Mouse (Mus musculus) left cerebral cortex, postnatal 4 days (tissue): ENCODE measurements at regions not wholly inside any gene's neighbourhood (a gene's known extent, or its start where the extent isn't known, plus 50 kb on each side); places are given as distances from the start of the nearest gene placed in this dataset.
"Not testable (repeated sequence)": the region's sequence is repeated elsewhere in the genome, so short reads cannot be mapped to it uniquely, and the experiment has no call there.

Source experiments
- DNase-seq: peaks from one replicate; pipeline ENCODE4 v3.0.0-alpha.2; 2022
- intact Hi-C: fragments of 180-260 bp; cut with DNase I; formaldehyde crosslinking; loops from one replicate; pipeline ENCODE4 v1.15.1; 2025

DNA sequence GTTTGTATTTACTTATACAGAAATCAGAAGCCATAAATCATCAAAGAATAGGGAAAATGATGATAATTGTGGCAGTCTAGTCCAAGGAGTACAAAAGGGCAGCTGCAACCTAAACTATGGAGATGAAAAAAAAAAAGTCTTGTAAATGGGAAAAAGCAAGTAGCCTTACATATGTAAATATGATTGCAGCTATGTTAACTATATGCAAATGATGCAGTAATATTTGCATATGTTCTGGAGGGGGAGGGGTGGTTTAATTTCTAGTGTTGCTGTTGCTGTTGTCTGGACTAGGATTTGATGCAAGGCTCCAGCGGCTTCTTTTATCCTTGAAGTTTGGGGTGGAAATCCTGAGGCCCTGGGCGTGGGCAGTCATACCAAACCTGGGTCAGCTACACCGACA is 163.0 kb downstream of the Ankrd50 start:
- intact Hi-C loops: no loop called here
- DNase-seq: no peak

DNA sequence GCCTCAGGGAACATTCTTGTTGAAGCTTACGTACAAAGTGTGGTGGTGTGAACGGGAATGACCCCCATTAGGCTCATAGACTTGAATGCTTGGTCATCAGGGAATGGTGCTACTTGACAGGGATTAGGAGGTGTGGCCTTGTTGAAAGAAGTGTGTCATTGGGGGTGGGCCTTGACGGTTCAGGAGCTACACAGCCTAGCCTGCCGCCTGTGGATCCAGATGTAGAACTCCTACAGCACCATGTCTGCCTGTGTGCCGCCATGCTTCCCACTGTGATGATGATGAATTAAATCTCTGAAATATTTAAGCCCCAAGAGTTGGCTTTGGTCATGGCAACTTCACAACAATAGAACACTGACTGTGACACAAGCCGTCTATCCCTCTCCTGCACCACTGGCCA is 163.6 kb downstream of the Ankrd50 start:
- intact Hi-C loops: no loop called here
- DNase-seq: no peak

DNA sequence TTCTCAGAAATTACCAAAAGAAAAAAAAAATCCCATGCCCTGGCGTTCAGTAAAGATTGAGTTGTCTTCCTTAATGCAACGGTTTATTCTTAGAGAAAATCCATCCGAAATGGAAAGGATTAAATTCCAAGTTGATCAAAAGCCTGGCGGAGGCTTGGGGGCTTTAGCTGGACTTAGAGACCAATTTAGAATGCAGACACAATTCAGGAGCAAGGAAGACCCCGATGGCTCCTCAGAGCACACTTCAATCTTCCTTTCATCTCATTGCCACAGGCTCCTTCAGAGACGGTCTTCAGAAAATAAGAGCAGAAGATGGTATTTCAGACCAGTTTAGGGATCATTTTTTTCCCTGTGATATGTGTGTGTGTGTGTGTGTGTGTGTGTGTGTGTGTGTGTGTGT is 171.8 kb downstream of the Ankrd50 start:
- intact Hi-C loops: no loop called here
- no peak for DNase-seq

DNA sequence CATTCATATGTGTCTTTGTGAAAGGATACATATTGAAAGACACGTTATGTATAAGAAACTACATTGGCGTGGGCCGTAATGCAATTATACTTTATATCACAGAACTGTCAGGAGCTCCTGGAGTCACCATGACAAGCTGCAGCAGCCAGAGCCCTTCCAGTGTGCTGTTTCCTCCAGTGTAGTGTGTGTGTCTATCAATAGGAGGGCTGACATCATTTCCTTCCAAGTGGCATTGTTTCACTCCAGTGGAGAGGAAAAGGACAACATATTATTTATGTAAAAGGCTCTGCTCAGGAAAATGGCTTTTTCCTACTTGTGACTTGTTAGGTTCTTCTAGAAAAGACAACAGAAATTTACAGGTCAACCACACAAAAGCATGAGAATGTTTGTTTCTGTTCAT is 172.5 kb downstream of the Ankrd50 start:
- intact Hi-C loops: no loop called here
- no peak for DNase-seq

DNA sequence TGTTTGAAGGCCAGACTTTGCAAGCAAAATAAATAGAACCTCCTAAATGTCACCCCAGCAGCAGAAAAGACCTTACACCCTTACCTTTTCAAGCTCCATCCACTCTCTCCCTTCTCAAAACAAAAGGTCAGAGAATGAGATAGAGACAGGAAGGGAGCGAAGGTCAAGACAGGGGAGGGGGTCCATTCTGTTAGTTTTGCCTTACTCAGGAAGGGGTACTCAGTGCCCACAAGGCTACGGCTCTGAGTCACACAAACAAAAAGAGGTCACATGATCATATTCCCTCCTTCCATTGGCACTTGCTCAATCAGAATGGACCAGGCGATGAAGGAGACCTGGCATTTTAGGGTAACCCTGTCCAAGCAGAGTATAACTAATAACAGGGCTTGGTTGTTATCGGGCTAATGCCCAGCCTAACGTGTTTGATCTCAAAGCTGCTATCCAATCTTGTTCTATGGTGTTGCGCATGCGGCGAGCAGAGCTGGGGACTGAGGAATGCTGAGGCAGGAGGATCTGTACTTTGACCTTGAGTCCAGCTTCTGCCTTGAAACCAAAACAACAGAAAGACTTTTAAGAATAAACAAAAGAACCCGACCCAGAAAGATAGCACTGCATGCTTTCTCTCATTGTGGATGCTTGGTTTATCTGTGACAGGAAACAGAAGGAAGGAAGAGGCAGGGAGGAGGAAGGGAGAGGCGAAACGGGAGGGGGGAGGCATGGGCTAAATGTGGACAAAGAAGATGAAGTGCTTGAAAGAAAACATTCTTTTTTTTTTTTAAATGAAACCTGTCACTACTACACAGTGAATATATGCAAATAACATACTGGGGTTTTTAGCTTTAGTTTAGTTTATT is 184.5 kb downstream of the Ankrd50 start:
- DNase-seq: no peak
- intact Hi-C loops: no loop called here

DNA sequence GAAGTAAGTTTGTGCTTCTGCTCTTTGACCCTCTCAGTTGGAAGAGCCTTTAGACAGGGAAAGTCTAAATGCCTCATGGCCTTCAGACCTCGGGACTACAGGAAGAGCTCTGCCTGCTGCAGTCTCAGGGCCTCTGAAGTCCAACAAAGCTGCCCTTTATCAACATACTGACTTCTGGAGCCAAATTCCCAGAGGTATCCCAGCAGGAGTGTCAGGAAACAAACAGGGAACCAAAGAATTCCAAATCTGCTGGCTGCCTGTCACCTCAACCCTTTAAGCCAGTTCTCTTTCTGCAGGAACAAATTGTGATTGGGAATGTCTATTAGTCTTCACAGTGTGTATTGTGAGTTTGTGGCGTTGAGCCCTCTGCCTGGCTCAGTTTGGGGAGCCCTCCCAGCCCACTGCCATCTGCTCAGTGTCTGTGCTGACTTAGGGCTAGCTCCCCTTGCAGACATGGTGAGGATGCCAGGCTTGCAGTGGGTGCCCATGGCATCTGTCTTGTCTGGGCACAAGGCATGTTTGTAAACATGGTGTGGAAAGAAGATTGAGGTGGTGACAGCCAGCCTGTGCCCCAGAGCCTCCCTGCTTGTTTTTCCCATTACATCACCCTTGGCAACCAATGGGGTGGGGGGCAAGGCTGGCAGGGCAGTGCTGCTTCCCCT is 185.3 kb downstream of the Ankrd50 start:
- DNase-seq: peak; percentile 89
- intact Hi-C loops: no loop called here

DNA sequence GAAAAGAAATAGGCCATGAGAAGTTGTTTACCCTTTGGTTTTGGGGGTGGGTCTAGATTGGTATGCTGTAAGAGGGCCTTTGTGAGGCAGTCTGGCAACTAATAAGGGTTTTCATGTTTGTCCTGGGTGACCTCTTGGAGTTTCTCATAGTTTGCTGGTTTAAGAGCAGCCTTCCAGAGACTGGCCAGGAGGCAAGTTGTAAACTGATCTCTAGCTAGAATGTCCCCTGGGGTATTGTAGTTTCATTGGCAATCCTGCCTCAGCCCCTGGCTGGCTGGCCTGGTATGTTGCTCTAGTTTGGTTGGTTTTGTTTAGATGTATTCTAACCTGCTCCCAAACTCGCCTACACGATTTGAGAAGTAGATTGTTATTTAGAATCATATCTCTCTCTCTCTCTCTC is 187.1 kb downstream of the Ankrd50 start:
- intact Hi-C loops: no loop called here
- no peak for DNase-seq

DNA sequence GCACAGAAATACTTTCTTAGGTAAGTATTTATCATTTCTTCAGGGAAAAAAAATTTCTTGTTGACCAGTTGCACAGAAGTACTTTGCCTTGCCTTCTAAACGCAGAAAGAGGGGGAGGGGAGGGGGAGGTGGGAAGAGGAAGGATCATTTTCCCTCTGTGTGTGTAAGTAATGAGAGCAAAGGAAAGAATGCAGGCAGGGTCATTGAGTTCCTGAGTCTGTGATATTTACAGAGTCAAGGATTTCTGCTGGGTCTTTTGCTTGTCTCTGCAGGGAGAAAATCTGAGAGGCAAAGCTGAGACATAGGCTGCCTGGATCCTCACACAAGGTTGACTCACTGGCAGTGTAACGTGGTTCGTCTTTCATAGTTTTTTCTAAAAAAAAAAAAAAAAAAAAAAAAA is 195.6 kb downstream of the Ankrd50 start:
- intact Hi-C loops: no loop called here
- DNase-seq: no peak

DNA sequence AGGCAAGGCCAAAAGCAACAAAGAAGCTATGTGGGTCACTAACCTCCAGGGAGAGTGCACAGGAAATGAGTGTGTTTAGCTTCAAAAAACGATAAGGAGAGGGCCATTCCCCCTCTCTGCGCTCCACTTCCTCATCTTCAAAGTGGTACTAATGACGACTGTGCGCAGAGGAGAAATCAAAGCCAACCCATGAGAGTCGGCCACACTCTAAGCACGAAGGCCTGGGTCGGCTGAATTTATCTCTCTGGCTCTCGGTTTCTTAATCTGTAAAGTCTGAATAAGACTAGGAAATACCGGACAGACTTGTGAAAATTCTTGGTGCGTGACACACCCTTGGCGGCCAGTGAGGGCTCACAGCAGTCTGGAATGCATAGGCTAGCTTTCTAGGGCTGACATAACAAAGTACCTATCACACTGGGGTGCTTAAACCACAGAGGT is 200.9 kb downstream of the Ankrd50 start:
- DNase-seq: no peak
- intact Hi-C loops: no loop called here

DNA sequence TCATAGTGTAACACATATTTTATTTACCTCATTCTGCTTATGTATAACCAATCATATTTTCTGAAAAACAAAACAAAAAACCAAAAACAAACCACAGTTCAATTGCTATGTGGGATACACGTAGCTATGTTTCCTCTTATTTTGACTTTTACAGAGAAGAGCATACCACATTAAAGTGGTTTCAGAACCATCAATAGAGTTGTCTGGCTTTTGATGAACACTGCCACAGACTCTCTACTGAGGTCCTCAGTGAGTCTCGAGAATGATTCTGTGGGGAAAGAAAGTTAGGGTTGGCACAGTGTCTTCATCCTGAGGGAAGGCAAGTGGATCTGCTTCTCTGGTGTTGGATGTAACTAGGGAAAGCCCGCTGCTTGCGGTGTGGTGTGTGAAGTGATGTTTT is 201.8 kb downstream of the Ankrd50 start:
- intact Hi-C loops: no loop called here

DNA sequence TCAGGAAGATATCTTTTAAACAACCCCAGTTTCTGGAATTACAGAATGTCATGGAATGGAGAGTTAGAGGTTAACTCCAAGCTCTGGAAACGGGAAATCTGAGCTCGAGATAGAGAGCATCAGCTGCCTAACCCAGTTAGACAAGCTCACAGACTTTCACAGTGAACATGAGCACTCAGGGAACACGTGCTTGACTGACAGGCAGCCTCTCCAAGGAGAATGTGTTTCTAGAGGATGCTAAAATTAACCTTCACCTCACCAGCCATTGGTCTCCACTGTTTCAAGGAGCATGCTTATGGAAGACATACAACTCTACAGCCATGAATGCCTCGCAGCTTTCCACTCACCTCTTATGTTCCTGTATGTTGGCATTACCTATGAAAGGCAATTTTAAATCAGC is 203.0 kb downstream of the Ankrd50 start:
- intact Hi-C loops: no loop called here
- DNase-seq: no peak

More for the DNA sequence above, 201.8 kb downstream of the Ankrd50 start:
- no peak for DNase-seq

DNA sequence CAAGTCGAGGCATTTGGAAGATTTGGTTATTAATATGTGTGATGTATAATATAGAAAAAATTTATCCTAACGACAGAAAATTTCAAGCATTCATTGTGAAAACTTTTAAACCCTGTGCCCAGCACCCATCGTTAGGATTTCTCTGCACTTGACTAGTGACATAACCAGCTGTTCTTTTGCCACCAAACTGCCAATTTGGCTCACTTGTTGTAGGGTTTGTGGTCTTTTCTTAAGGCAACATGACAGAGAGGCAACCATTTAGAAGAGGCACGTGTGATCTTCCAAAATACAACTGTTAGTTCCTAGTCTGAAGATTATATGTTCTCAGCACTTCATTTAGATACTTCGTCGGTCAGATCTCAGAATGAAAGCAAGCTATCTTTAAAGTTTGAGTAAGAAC is 203.8 kb downstream of the Ankrd50 start:
- DNase-seq: no peak
- intact Hi-C loops: no loop called here

DNA sequence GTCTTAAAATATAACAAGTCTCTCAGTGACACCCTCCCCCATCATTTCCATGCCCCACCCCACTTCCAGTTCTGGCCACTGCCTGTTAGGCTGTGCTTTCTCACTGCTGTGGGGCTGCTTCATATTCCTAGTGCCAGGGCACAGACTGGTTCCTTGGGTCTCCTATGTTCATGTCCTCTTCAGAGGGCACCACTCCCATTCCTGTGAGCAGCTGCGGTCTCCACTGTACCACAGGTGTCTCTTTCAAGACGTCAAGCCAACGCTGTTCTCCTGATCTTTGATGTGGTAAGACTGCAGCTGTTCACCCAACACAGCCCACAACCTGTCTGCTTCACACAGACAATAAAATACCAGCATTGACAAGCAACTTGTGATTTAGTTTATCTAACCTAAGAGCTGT is 204.5 kb downstream of the Ankrd50 start:
- intact Hi-C loops: no loop called here

DNA sequence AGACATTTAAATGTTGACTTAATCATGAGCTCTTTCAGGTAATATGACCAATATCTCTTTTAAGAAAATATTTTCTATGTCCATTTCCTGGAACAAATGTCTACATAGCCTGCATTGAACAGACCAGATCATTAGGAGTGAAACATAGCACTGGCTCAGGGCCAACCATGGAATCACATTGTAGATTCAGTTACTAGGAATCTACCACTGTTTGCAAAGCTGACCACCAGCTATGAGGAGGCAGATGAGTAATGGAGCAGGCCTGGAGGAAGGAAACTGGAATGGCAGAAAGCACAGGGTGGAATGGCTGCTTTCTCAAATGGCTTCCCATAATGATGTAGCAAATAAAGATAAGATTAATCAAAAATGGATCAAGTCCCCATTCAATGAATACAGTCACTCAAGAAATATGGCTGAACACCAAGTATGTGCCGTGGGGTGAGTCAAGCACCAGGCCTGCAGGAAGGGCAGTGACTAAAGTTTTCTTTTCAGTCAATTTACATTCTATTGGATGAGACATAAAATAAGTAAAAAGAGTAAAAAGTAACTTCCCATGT is 207.6 kb downstream of the Ankrd50 start:
- intact Hi-C loops: no loop called here
- no peak for DNase-seq

More for the DNA sequence above, 204.5 kb downstream of the Ankrd50 start:
- no peak for DNase-seq

DNA sequence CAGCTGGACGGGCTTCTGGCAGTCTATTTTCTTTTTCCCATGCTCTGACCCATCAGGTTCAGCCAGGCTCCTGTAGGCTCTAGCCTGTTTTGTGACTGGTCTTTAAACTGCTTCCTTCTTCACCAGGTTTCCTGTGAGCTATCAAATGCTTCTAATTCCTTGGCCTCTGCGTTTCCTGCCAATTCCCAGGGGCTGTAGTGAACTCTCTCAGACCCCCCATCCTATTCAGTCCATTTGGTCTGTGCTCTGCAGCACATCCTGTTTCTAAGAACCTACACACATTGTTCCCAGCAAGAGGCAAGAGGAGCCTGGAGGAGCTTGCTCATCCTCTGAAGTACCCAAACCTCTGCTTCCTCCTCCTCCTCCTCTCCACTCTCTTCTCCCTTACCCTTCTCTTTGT is 209.3 kb downstream of the Ankrd50 start:
- no peak for DNase-seq
- intact Hi-C loops: no loop called here

DNA sequence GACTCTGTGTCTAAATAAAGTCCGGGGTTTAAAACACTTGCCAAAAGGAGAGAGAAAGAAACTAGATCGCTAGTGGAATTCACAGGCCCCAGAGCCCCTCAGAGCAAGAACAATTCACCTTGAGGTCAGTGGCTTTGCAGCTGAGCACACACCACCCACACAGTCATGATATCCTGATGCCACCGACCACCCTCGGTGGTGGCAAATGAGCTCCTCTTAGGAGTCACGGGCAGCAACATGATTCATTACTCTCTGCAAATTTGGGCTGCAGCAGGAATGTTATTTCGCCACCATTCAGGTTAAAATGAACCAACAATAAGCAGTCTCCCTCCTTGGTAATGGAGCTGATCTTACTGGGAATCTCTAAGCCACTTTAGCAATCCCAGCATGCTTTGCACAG is 213.9 kb downstream of the Ankrd50 start:
- intact Hi-C loops: no loop called here
- no peak for DNase-seq

DNA sequence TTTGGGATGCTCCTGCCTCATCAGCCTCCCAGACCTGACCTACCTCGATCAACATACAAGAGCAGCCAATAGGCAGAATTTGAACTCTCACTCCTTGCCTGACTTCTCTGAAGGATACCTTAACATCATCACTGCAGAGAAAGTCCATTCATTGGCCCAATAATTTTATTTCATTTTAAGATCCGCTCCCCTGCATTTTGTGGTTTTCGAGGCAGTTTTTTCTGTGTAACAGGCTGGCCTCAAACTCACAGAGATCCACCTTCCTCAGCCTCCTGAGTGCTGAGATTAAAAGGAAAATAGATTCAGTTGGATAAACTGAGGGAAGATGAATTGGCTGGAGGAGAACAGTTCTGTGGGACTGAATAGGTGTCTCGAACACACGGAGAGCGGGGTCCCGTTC is 216.4 kb downstream of the Ankrd50 start:
- intact Hi-C loops: no loop called here

DNA sequence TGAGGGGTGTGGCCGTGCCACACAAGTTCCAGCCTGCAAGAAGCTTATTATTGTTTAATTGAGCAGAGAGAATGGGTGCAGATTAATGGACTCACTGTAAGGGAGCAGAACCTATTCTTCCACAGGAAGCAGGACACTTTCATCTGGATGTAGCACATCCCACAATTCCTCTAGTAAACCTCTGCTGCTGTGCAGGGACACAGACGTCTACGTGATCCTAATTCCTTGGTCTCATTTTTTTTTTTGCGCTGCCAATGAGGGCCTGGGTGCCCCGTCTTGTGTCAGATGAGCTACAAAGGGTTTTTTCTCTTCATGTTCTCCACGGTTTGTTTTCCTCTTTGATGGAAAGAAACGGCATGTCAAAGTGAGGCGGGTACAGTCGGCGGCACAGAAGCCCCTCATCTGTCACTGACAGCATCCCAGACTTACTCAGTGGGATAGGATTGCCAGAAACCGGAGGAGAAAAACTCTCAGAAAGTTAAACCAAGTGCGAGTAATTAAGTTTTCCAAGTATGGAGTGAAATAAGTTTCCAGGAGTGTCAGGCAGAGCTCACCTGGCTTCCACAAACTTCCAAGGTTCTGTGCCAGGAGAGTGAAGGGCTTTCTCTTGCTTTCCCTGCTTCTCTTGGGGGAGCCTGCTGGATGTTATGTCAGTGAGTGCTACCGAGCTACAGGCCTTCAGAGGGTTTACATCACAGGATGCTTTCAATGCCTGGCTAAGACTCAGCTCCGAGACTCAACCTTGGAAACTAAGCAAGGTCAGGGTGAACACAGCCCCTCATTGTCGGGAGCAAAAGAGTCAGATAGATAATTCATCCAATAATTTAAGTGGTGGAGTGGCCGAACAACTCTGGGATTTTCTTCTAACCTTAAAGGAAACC is 221.1 kb downstream of the Ankrd50 start:
- DNase-seq: no peak
- intact Hi-C loops: no loop called here

More for the DNA sequence above, 216.4 kb downstream of the Ankrd50 start:
- DNase-seq: no peak

DNA sequence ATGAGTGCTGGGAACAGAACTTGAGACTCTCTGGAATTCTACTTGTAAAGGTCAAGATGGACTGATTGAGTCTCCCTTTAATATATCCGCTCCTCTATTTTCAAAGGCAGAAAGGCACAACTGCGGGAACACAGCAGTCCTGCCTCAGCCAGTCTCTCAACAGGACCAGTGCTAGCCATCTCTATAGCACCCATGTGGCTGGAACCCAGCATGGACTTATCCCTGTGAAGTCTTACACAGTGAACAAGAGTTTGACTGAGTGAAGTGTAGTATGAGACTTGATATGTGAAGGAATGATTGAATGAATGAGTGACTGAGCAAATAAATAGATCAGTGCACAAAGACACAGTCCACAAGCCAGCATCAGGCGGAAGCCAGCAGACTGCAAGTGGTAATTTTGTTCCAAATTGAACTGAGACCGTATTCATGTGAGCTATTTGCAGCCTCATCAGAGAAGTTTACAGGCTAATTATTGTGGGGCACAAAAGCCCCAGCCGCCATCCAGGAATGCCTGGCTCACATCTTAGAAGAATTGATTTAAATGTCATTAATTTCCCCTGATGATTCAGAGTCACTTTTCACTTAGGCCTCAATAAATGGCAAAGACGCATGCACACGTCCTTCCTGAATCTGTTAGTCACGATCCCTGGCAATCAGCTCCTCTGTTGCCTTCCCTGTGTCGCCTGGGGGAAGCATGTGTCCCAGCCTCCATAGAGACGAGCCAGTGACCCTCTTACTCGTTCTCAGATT is 223.1 kb downstream of the Ankrd50 start:
- DNase-seq: no peak
- intact Hi-C loops: no loop called here

DNA sequence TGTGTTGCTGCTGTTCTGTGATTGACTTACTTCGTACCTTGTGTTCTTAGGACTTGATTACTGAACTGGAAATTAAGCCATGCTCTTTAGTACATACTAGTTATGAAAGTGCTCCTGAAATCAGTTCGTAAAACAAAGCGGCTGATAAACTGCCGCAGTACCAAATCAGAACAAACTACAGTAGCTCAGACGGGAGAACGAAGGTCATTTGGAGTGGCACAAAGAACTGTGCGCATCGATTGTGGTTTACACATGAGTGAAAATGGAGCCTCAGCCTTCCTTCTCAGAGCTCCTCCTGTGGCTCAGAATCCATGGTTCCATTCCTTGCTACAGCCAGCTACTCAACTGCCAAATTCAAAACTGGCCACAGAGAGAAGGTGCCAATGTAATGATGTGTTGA is 225.4 kb downstream of the Ankrd50 start:
- not testable (repeated sequence) for DNase-seq
- intact Hi-C loops: loop anchor here (10.0 kb wide), 1 partner anchor 226 kb away; the partner anchor contains the start of gene Ankrd50
